Mouse (Mus musculus) forebrain, embryonic 16.5 days (tissue): ENCODE data around the gene Zfp697. TPM values are rescaled to one million over a fixed set of nuclear protein-coding genes. Genes with fewer than 3 reads are reported as not detected.
A peak's percentile ranks its signal among the peaks of the same experiment; 100 is the strongest.
"Not testable (repeated sequence)": the region's sequence is repeated elsewhere in the genome, so short reads cannot be mapped to it uniquely, and the experiment has no call there.

Source experiments
- ATAC-seq: fragments of 200-750 bp; cut with Nextera tagmentation; 2 replicates; pipeline ENCODE4 v1.8.0; 2017; ENCODE audit warnings: mild to moderate bottlenecking, moderate library complexity
- H3K27ac ChIP-seq: fragments of 300-500 bp; sonication (generic); 2 replicates; pipeline ENCODE4 v1.5.1; 2014; ENCODE audit warnings: low read length, control low read depth
- H3K27me3 ChIP-seq: fragments of 300-500 bp; sonication (generic); replicated peaks from 2 replicates; pipeline ENCODE4 v1.6.1; 2014; ENCODE audit warnings: low read length; ENCODE audit not compliant: control insufficient read depth, insufficient read depth
- H3K36me3 ChIP-seq: fragments of 300-500 bp; sonication (generic); 2 replicates; pipeline ENCODE4 v1.6.1; 2014; ENCODE audit not compliant: control insufficient read depth, insufficient read depth
- H3K4me1 ChIP-seq: fragments of 300-500 bp; sonication (generic); replicated peaks from 2 replicates; pipeline ENCODE4 v1.6.1; 2014; ENCODE audit warnings: low read length; ENCODE audit not compliant: control insufficient read depth, insufficient read depth
- H3K4me2 ChIP-seq: fragments of 300-500 bp; sonication (generic); 2 replicates; pipeline ENCODE4 v1.6.1; 2014; ENCODE audit warnings: mild to moderate bottlenecking, low read length, control low read depth
- H3K4me3 ChIP-seq: fragments of 300-500 bp; sonication (generic); replicated peaks from 2 replicates; pipeline ENCODE4 v1.5.1; 2014; ENCODE audit warnings: mild to moderate bottlenecking, low read length, control low read depth
- H3K9ac ChIP-seq: fragments of 300-500 bp; sonication (generic); replicated peaks from 2 replicates; pipeline ENCODE4 v1.6.1; 2014; ENCODE audit warnings: low read depth, low read length, control low read depth
- H3K9me3 ChIP-seq: fragments of 300-500 bp; sonication (generic); 2 replicates; pipeline ENCODE4 v1.6.1; 2016; ENCODE audit warnings: low read length; ENCODE audit not compliant: control insufficient read depth
- WGBS: fragments of 180-500 bp; shearing (Covaris S2); extraction: QIAGEN DNeasy Blood & Tissue Kit; methylation state at CpG from one replicate; pipeline ENCODE4 v1.1.7; 2014; 5-methylcytosine and 5-hydroxymethylcytosine counted together
- polyA plus RNA-seq: library from polyadenylated mRNA; unstranded; fragments of >200 nt; fragmentation: Nextera tagmentation; extraction: Ambion mirVana; gene quantifications from 2 replicates; pipeline ENCODE4 v1.2.1, GENCODE M21; 2015

Zfp697 gene
- polyA plus RNA-seq, 1 experiment from 2014 or later = 18.1 TPM

- ATAC-seq = peak; percentile 16; the same call in 1 of the 2 replicates
- Histone ChIP-seq H3K27ac (peak overlapping the region; percentile 85), H3K4me2 (peak overlapping the region; percentile 95), H3K9ac (peak overlapping the region; percentile 98), H3K9me3 (no peaks in the 10 kb centered on the region), H3K4me3 (peak overlapping the region; percentile 87), H3K4me1 (peaks cover 32% of the 10 kb centered on the region), H3K36me3 (no peaks in the 10 kb centered on the region), H3K27me3 (no peaks in the 10 kb centered on the region)
- 9% methylated on average over 21 of the region's 21 CpGs for WGBS
Measured at GRCm38 (mm10) chr3:98383024-98383790, 946 bp downstream of the Zfp697 start.

DNA sequence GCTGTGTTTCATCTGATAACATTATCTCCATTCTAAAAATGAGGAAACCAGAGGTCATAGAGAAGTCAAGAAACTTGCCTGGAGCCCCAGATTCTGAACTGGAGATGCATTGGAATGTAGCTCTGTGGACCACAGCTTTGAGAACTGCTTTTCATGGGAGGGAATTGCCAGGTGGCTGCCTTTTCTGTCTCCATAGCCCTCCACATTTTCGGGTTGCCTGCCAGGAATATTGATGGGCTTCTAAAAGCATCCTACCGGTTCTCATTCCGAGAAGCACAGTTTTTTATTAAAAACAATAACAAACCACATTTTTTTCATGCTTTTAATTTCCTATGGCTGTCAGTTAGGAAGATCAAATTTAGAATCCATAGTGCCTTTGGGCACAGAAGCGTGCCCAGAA, 4.8 kb downstream of the Zfp697 start:
- H3K36me3 ChIP-seq = no peaks in the 10 kb centered on the region
- no peaks in the 10 kb centered on the region for H3K9me3 ChIP-seq
- H3K4me3 ChIP-seq = no peak overlapping the region
- 56% methylated on average over 4 of the region's 4 CpGs for WGBS
- peaks cover 29% of the 10 kb centered on the region for H3K4me1 ChIP-seq
- no peak overlapping the region for H3K4me2 ChIP-seq
- H3K27ac ChIP-seq = no peak overlapping the region
- ATAC-seq = no peak
- no peak overlapping the region for H3K9ac ChIP-seq
- H3K27me3 ChIP-seq = no peaks in the 10 kb centered on the region

GRCm38 (mm10) chr3:98387756-98388155, 5.5 kb downstream of the Zfp697 start:
- H3K9me3 ChIP-seq = no peaks in the 10 kb centered on the region
- no peaks in the 10 kb centered on the region for H3K36me3 ChIP-seq
- no peak overlapping the region for H3K27ac ChIP-seq
- H3K27me3 ChIP-seq = no peaks in the 10 kb centered on the region
- peaks cover 29% of the 10 kb centered on the region for H3K4me1 ChIP-seq
- ATAC-seq = no peak
- H3K4me3 ChIP-seq = no peak overlapping the region
- WGBS = 91% methylated on average over 7 of the region's 7 CpGs
- H3K9ac ChIP-seq = no peak overlapping the region
- H3K4me2 ChIP-seq = no peak overlapping the region

DNA sequence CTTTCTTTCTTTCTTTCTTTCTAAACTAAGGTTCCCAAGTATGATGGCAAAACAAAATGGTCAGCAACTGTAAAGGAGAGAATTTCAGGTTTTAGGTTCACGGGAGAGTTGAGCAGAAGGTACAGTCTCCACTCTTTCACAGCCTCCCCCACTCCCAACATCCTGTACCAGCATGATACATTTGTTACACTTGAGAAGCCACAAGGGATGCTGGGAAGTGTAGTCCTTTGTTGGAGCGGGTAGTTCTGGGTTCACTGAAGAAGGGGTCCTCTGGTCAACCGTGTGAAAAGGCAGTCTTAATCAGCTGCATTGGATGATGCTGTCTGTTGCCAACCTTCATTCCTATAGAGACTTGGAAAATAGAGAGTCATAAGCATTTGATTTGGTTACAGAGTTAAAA, 7.0 kb downstream of the Zfp697 start:
- Histone ChIP-seq H3K9ac (no peak overlapping the region), H3K27ac (no peak overlapping the region), H3K4me3 (no peak overlapping the region), H3K27me3 (no peaks in the 10 kb centered on the region), H3K4me2 (no peak overlapping the region), H3K9me3 (no peaks in the 10 kb centered on the region), H3K36me3 (no peaks in the 10 kb centered on the region), H3K4me1 (peaks cover 15% of the 10 kb centered on the region)
- WGBS = 66% methylated on average over 3 of the region's 3 CpGs
- peak; percentile 57 for ATAC-seq

- ATAC-seq = 0 out of 2 replicates have a peak, but pooled peaks have one; percentile 40
- not testable (repeated sequence) for H3K9ac ChIP-seq, H3K4me1 ChIP-seq, H3K4me2 ChIP-seq, H3K4me3 ChIP-seq, H3K27ac ChIP-seq, H3K36me3 ChIP-seq, H3K9me3 ChIP-seq, H3K27me3 ChIP-seq
- 86% methylated on average over 8 of the region's 9 CpGs for WGBS
Measured at GRCm38 (mm10) chr3:98404268-98404895, 22.1 kb downstream of the Zfp697 start.

DNA sequence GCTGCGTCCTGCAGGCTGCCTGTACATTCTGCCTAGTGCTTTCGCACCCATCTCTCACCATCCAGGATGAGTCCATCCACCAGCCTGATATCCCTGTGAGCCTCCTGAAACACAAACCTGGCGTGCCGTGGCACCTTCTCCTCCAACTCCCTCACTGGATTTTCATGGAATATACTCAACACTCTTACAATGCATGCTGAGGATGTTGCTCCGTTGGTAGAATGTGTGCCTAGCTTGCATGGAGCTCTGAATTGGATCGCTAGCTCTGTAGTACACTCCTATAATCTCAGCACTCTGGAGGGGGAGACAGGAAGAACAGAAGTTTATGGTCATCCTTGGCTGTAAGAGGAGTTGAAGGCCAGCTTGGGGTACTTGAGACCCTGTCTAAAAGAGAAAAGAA, 23.6 kb downstream of the Zfp697 start:
- H3K27ac ChIP-seq, ATAC-seq, H3K36me3 ChIP-seq, H3K9me3 ChIP-seq, H3K4me3 ChIP-seq, H3K4me2 ChIP-seq, H3K9ac ChIP-seq, H3K4me1 ChIP-seq, H3K27me3 ChIP-seq: not testable (repeated sequence)
- WGBS = 89% methylated on average over 3 of the region's 6 CpGs

DNA sequence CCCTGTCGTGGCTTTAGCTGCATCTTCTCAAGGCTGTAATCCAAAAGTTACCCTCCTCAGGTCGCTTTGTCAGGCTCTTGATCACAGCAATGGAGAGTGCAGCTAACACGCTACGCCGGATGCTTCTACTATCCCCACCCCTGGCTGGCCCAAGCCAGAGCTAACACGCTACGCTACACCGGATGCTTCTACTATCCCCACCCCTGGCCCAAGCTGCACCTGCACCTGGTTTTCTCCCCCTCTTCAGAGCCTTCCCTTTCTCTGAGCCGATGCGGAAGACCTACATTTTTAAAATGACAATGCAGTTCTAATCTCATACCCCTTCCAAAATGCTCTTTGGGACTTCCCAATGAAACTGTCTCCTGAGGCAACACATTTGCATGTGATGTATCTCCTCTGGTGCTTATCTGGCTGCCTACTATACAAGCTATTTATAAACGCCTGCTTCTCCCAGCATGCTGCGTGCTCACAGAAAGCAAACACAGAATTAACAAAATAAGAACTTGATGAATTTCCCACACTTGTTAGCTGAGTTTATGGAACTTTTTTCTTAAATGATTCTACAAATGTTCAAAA, 24.4 kb downstream of the Zfp697 start:
- H3K4me1 ChIP-seq, ATAC-seq: not testable (repeated sequence)
- WGBS = 67% methylated on average over 12 of the region's 12 CpGs

GRCm38 (mm10) chr3:98407261-98407780, 25.1 kb downstream of the Zfp697 start:
- not testable (repeated sequence) for H3K9ac ChIP-seq, H3K9me3 ChIP-seq, ATAC-seq, H3K36me3 ChIP-seq, H3K4me3 ChIP-seq, H3K4me1 ChIP-seq, H3K27ac ChIP-seq, H3K27me3 ChIP-seq, H3K4me2 ChIP-seq
- WGBS = 72% methylated on average over 5 of the region's 5 CpGs

More for the DNA sequence above, 24.4 kb downstream of the Zfp697 start:
- H3K27ac ChIP-seq, H3K9me3 ChIP-seq, H3K9ac ChIP-seq, H3K27me3 ChIP-seq, H3K4me3 ChIP-seq, H3K36me3 ChIP-seq, H3K4me2 ChIP-seq: not testable (repeated sequence)
